Mouse (Mus musculus): ENCODE data around the gene Atf7ip. TPM values are rescaled to one million over a fixed set of nuclear protein-coding genes. Genes with fewer than 3 reads are reported as not detected.
A peak's percentile ranks its signal among the peaks of the same experiment; 100 is the strongest.

The Atf7ip gene
- total RNA-seq, 2 experiments from 2014 or later, result 103 to 122 TPM

DNA sequence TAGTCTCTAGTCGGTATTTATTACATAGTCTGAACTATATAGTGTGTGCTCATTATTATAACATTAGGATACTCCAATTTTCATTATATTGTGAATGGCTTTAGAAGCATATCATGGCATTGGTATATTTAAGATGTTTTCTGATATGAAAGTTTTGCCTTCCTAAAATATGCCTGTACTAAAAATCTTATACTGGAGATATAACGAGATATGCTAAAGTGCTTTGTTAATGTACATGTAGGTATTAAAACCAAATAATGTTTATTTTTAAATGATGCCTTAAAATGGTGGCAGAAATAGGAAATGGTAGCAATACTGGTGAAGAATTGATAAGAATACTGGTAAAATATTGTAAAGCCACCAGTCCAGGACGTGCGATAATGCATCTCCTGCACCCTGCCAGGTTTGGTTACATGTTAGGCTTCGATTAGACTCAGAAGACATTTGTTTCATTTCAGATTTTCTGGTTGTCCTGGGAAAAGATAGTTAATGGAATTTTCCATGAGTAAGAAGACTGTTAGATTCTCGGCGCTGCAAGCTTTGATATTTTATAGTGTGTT, 45.7 kb downstream of the Atf7ip start:
- no peak for DNase-seq (ENCODE audit: low spot score in 2 of 2)

DNA sequence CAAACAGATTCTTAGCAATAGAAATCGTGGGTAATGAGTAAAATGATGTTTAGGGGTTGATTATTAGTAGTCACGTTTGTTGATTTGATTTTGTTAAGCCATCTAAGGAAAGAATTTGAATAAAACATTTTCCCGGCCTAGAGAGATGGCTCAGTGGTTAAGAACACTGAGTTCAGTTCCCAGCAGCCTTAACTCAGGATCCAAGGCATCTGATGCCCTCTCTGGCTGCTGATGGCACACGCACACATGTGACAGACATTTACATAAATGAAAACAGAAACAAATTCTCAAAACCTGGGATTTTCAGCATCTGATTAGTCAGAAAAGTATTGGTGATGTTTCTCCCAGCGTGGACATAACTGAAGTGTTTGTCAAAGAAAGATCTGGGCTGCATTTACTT, 47.2 kb downstream of the Atf7ip start:
- DNase-seq (ENCODE audit: low spot score in 2 of 2), result no peak

DNA sequence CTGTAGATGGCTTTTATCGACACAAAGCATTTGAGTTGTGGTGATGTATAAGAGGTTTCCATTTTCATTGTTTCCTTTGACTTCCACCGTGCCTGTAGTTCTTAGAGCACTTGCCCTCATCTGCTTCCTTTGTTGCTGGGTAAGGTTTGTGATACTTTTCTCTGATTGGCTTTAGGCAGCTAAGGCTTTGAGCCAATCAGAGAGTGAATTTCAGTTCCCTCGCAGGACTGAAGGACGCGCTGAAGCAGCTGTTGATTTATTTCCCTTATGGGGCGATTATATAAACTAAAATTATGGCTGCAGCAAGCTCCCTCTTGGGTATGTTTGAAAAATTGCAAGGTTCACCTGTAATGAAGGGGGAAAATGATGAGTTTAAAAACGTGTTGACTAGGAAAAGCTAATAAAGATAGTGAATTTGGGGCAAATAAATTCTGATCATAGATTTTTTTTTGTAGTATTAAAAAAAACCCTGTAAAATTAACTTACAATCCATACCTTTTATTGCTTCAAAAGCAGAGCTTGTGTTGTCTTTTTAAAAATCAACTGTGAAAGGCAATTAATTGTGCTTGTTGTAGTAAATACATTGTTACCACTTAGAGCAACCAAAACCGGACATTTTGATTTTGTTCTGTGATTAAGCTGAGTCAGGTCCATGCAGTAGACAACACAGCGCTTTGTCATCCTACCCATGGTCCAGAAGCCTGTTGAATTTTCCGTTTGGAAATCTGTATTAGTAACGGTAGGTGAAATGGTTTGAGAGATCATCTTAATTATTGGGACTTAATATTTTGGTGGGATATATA, 48.0 kb downstream of the Atf7ip start:
- DNase-seq (ENCODE audit: low spot score in 2 of 2), result peak in 1 of 2 experiments; percentile 74

GRCm38 (mm10) chr6:136554774-136555522, 49.0 kb downstream of the Atf7ip start:
- no peak for DNase-seq (ENCODE audit: low spot score in 2 of 2)

DNA sequence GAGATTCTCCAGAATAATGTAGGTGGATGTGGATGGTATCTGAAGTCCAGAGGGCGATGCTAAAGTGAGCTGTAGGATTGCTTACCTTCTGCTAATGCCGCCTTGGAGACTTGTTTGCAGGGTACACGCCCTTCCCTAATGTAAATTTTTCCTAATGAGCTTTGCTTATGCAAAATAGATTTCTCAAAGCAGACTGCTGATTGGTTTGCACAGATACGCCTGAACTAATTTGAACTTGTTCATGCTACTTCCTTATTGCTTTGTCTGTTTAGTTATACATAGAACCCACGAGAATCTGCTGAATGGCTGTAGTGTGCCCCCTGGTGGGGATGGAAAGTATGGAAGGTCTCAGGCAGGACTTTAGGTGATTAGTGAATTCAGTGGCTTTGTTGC, 49.6 kb downstream of the Atf7ip start:
- peak in 1 of 2 experiments; percentile 77 for DNase-seq (ENCODE audit: low spot score in 2 of 2)

- no peak for DNase-seq (ENCODE audit: low spot score in 2 of 2)
These were observed 52.5 kb downstream of the Atf7ip start for GRCm38 (mm10) chr6:136558288-136559005.

DNA sequence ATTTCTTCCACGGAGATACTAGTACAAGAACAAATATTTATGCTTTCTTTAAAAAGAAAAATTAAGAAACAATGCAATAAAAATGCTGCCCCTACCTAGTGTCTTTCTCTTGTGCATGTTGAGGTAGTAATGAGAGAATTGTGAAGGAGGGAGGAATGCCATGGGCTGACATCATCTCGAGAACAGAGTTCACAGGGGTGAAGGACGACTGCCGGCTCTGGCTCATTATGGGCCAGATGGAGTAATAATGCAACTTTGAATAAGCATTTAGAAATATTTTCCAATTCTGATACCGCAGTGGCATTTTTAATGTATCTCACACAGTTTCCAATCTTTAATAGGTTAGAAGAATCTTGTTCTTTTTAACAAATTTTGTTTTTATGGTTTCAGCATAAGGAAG, 60.0 kb downstream of the Atf7ip start:
- DNase-seq (ENCODE audit: low spot score in 2 of 2), result no peak

- DNase-seq (ENCODE audit: low spot score in 2 of 2), result peak in 1 of 2 experiments; percentile 44
These were observed 84.8 kb downstream of the Atf7ip start for GRCm38 (mm10) chr6:136590739-136591138.

- DNase-seq (ENCODE audit: low spot score in 2 of 2), result no peak
These were observed 88.6 kb downstream of the Atf7ip start for GRCm38 (mm10) chr6:136594541-136594940.

GRCm38 (mm10) chr6:136602601-136603000, 96.6 kb downstream of the Atf7ip start:
- DNase-seq (ENCODE audit: low spot score in 2 of 2), result no peak

GRCm38 (mm10) chr6:136611351-136612215, 105.6 kb downstream of the Atf7ip start:
- no peak for DNase-seq (ENCODE audit: low spot score in 2 of 2)

DNA sequence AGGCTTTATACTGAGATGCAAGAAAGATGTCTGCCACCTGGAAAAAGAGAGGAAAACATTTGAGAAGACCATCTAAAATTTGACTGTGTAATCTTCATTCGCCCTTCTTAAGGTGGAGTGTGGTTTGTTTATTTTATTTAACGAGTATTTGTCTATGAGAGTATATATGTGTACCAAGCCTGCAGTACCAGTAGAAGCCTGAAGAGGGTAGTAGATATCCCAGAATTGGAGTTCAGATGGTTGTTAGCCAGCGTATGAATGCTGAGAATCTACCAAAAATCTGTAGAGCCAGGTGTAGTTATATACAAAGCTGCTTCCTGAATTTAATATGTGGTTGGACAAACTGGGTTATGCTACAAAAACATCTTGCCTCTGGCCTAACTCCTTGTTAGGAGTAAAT, 106.3 kb downstream of the Atf7ip start:
- no peak for DNase-seq (ENCODE audit: low spot score in 2 of 2)

GRCm38 (mm10) chr6:136614156-136614555, 108.2 kb downstream of the Atf7ip start:
- DNase-seq (ENCODE audit: low spot score in 2 of 2), result no peak

DNA sequence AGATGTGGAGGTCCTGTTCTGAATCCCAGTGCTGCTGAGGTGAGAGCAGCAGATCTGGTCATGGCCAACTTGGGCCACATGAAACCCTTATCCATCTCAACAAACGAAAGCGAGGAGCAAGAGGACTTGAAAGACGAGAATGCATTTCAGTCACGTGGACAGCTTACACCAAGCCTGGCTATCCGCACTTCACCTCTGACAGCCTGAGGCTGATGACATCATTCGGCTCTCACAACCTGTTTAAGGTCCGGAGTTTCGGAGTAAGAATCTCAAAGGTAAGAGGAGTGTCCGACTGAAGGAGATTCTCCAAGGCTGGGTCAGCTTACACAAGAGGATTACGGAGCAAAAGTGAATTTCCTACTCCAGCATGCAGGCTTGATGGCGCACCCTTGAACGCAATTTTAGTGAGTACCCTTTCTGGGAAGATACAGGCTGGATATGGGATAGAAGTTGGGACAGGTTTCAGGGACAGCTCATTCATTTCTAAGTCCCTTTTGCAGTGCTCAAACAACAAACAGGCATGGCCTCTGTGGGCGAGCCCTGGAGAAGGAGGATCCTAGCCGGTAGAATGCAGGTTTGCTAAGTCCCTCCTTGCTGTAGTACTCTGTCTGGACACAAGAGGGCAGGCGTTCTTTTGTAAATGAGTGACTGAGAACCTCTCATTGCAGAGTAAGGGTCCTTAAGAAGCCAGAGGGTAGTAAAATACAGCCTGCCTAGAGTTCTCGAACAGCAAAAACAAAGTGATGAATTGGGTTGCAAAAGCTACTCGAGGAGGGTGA, 114.6 kb downstream of the Atf7ip start:
- DNase-seq (ENCODE audit: low spot score in 2 of 2), result peak; percentile 67 to 90

- DNase-seq (ENCODE audit: low spot score in 2 of 2), result no peak
These were observed 119.5 kb downstream of the Atf7ip start for GRCm38 (mm10) chr6:136625421-136625820.

DNA sequence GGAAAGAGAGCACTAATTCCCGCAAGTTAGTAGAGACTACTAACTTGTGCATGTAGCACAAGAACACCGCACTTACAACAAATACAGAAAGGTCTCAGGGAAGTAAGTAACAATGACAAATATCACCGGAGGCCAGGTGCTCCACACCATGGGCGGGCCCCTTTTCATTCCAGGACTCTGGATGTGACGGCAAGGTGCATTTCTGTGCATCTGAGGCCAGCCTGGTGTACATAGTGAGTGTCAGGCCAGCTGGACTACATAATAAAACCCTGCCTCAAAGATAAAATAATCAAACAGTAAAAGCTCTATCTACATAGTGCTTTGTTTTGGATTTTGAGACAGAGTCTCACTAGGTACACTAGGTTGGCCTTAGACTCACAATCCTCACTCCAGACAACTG, 123.7 kb downstream of the Atf7ip start:
- DNase-seq (ENCODE audit: low spot score in 2 of 2), result no peak

GRCm38 (mm10) chr6:136631519-136631918, 125.6 kb downstream of the Atf7ip start:
- no peak for DNase-seq (ENCODE audit: low spot score in 2 of 2)

- DNase-seq (ENCODE audit: low spot score in 2 of 2), result no peak
These were observed 126.1 kb downstream of the Atf7ip start for GRCm38 (mm10) chr6:136631945-136632534.

- no peak for DNase-seq (ENCODE audit: low spot score in 2 of 2)
These were observed 127.2 kb downstream of the Atf7ip start for GRCm38 (mm10) chr6:136633154-136633553.

Measured in layer of hippocampus, adult 18-20 months (tissue).